Mouse (Mus musculus): ENCODE measurements at regions not wholly inside any gene's neighbourhood (a gene's known extent, or its start where the extent isn't known, plus 50 kb on each side); places are given as distances from the start of the nearest gene placed in this dataset.

GRCm38 (mm10) chr19:26472659-26473058, 132.2 kb upstream of the Smarca2 start:
- DNase-seq: no peak
- no peak for TF ChIP-seq CTCF (IDR thresholded peaks at IDR 0.05)
- intact Hi-C loops (cut with DNase I): no loop called here
- H3K27ac ChIP-seq: no peak overlapping the region
- no peak overlapping the region for H3K4me3 ChIP-seq

GRCm38 (mm10) chr19:26473211-26473610, 131.6 kb upstream of the Smarca2 start:
- no peak overlapping the region for H3K27ac ChIP-seq
- H3K4me3 ChIP-seq: no peak overlapping the region
- DNase-seq: no peak
- no peak for TF ChIP-seq CTCF (IDR thresholded peaks at IDR 0.05)
- intact Hi-C loops (cut with DNase I): no loop called here

- Histone ChIP-seq H3K4me3 (no peak overlapping the region), H3K27ac (no peak overlapping the region)
- intact Hi-C loops (cut with DNase I): no loop called here
- TF ChIP-seq CTCF (IDR thresholded peaks at IDR 0.05): no peak
- no peak for DNase-seq
Measured at GRCm38 (mm10) chr19:26475197-26475596, 129.7 kb upstream of the Smarca2 start.

- no peak overlapping the region for H3K27ac ChIP-seq
- TF ChIP-seq CTCF (IDR thresholded peaks at IDR 0.05): no peak
- no peak for DNase-seq
- H3K4me3 ChIP-seq: no peak overlapping the region
- intact Hi-C loops (cut with DNase I): no loop called here
Measured at GRCm38 (mm10) chr19:26475754-26476153, 129.1 kb upstream of the Smarca2 start.

GRCm38 (mm10) chr19:26478055-26478737, 126.7 kb upstream of the Smarca2 start:
- no peak overlapping the region for H3K4me3 ChIP-seq
- no peak for DNase-seq
- TF ChIP-seq CTCF (IDR thresholded peaks at IDR 0.05): no peak
- intact Hi-C loops (cut with DNase I): no loop called here
- H3K27ac ChIP-seq: no peak overlapping the region

GRCm38 (mm10) chr19:26484322-26484721, 120.5 kb upstream of the Smarca2 start:
- no peak for TF ChIP-seq CTCF (IDR thresholded peaks at IDR 0.05)
- intact Hi-C loops (cut with DNase I): no loop called here
- no peak overlapping the region for H3K4me3 ChIP-seq
- no peak overlapping the region for H3K27ac ChIP-seq
- no peak for DNase-seq

- TF ChIP-seq CTCF (IDR thresholded peaks at IDR 0.05): no peak
- no peak overlapping the region for H3K27ac ChIP-seq
- intact Hi-C loops (cut with DNase I): no loop called here
- DNase-seq: no peak
- H3K4me3 ChIP-seq: no peak overlapping the region
Measured at GRCm38 (mm10) chr19:26492806-26493205, 112.0 kb upstream of the Smarca2 start.

- Histone ChIP-seq H3K4me3 (no peak overlapping the region), H3K27ac (no peak overlapping the region)
- intact Hi-C loops (cut with DNase I): no loop called here
- no peak for TF ChIP-seq CTCF (IDR thresholded peaks at IDR 0.05)
- no peak for DNase-seq
Measured at GRCm38 (mm10) chr19:26501064-26501463, 103.8 kb upstream of the Smarca2 start.

- TF ChIP-seq CTCF (IDR thresholded peaks at IDR 0.05): no peak
- H3K27ac ChIP-seq: no peak overlapping the region
- intact Hi-C loops (cut with DNase I): no loop called here
- no peak overlapping the region for H3K4me3 ChIP-seq
- no peak for DNase-seq
Measured at GRCm38 (mm10) chr19:26504027-26504426, 100.8 kb upstream of the Smarca2 start.

- Histone ChIP-seq H3K27ac (no peak overlapping the region), H3K4me3 (no peak overlapping the region)
- no peak for TF ChIP-seq CTCF (IDR thresholded peaks at IDR 0.05)
- intact Hi-C loops (cut with DNase I): no loop called here
- DNase-seq: no peak
Measured at GRCm38 (mm10) chr19:26506802-26507201, 98.0 kb upstream of the Smarca2 start.

- TF ChIP-seq CTCF (IDR thresholded peaks at IDR 0.05): no peak
- Histone ChIP-seq H3K27ac (no peak overlapping the region), H3K4me3 (no peak overlapping the region)
- no peak for DNase-seq
- intact Hi-C loops (cut with DNase I): no loop called here
Measured at GRCm38 (mm10) chr19:26507986-26508385, 96.9 kb upstream of the Smarca2 start.

- TF ChIP-seq CTCF (IDR thresholded peaks at IDR 0.05): no peak
- no peak for DNase-seq
- Histone ChIP-seq H3K4me3 (no peak overlapping the region), H3K27ac (no peak overlapping the region)
- intact Hi-C loops (cut with DNase I): no loop called here
Measured at GRCm38 (mm10) chr19:26508616-26509015, 96.2 kb upstream of the Smarca2 start.

- no peak overlapping the region for H3K4me3 ChIP-seq
- DNase-seq: no peak
- no peak overlapping the region for H3K27ac ChIP-seq
- intact Hi-C loops (cut with DNase I): no loop called here
- TF ChIP-seq CTCF (IDR thresholded peaks at IDR 0.05): no peak
Measured at GRCm38 (mm10) chr19:26509240-26509639, 95.6 kb upstream of the Smarca2 start.

- no peak for TF ChIP-seq CTCF (IDR thresholded peaks at IDR 0.05)
- DNase-seq: no peak
- Histone ChIP-seq H3K4me3 (no peak overlapping the region), H3K27ac (no peak overlapping the region)
- intact Hi-C loops (cut with DNase I): no loop called here
Measured at GRCm38 (mm10) chr19:26510185-26510584, 94.7 kb upstream of the Smarca2 start.
